Mouse (Mus musculus) heart, adult 2 months (tissue): ENCODE results near the gene Ptger1.

ENCODE experiments used
- CTCF ChIP-seq: fragments of 200-600 bp; IDR thresholded peaks from 2 replicates; pipeline ENCODE4 v1.8.1; 2022; ENCODE audit warnings: antibody characterized with exemption, mild to moderate bottlenecking, moderate library complexity
- POLR2A ChIP-seq: fragments of 200-500 bp; IDR thresholded peaks from 2 replicates; pipeline ENCODE4 v1.6.1; 2011; ENCODE audit warnings: mild to moderate bottlenecking, low read depth, low read length, control low read depth; ENCODE audit not compliant: insufficient read depth

- no peak for TF ChIP-seq POLR2A
- TF ChIP-seq CTCF: no peak
These were observed 50.1 kb downstream of the Ptger1 start for GRCm38 (mm10) chr8:83716563-83716962.
